Mouse (Mus musculus) spleen, postnatal 10 days (tissue): Measurements from ENCODE around the gene Mrpl22.
"Not testable (repeated sequence)": the region's sequence is repeated elsewhere in the genome, so short reads cannot be mapped to it uniquely, and the experiment has no call there.

Experiments used
- DNase-seq, 2 experiments: peaks; one replicate each; pipeline ENCODE4 v3.0.0; 2021 to 2022; ENCODE audit warnings: low spot score in 2 of 2

The Mrpl22 gene

DNA sequence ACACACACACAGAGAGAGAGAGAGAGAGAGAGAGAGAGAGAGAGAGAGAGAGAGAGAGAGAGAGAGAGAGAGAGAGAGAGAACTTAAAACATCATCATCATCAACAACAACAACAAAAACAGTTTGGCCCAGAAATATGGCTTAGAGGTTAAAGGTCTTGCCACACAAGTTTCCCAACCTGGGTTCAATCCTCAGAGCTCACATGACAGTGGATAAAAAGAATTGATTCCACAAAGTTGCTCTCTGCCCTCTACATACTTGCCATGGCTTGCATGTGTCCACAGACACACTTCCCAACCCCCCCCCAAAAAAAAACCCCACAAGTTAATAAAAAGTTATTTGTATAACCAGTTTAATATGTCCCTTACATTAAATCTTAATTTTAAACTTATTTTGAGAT, 55.0 kb downstream of the Mrpl22 start:
- no peak for DNase-seq

DNA sequence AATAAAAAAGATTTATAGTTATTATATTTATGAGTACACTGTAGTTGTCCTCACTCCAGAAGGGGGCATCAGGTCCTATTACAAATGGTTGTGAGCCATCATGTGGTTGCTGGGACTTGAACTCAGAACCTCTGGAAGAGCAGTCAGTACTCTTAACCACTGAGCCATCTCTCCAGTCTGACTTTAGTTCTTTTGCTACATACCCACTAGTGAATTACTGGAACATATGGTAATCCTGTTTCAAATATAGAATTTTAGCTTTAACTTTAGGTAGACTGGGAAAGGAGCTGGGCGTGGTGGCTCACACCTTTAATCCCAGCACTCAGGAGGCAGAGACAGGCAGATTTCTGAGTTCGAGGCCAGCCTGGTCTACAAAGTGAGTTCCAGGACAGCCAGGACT, 56.6 kb downstream of the Mrpl22 start:
- DNase-seq: not testable (repeated sequence)
